Mouse (Mus musculus): ENCODE results near the gene 1700042G07Rik. TPM values are rescaled to one million over a fixed set of nuclear protein-coding genes. Genes with fewer than 3 reads are reported as not detected.
"Not testable (repeated sequence)": the region's sequence is repeated elsewhere in the genome, so short reads cannot be mapped to it uniquely, and the experiment has no call there.

Gene 1700042G07Rik
- polyA plus RNA-seq, 1 experiment from 2014 or later: not detected

DNA sequence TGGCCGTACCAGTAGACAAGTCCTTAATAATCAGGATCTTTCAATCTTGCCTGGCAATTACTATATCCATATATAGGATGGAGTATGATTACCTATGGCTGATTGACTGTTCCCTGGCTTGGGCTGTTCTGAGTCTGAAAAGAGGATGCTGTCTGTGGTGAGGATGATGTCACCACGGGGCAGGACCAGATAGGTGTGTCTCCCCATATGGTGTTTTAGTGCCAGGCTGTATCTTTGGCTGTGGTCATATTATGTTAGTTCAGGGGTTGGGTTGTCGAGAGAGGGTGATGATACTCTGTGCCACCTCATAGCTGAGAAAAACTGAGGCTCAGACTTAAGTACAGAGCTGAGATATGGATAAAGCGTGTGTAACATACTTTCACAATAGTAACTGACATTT lies 11.9 kb downstream of the 1700042G07Rik start:
- H3K4me1 ChIP-seq: peaks cover 24% of the 10 kb centered on the region
- no peaks in the 10 kb centered on the region for H3K9me3 ChIP-seq
- H3K27me3 ChIP-seq (replicated peaks; ENCODE audit: low read depth, poor library complexity, severe bottlenecking): 0 out of 2 replicates have a peak, but pooled peaks cover 7% of the 10 kb centered on the region
- H3K27ac ChIP-seq (replicated peaks): no peak overlapping the region
- H3K4me3 ChIP-seq: no peak overlapping the region
- H3K36me3 ChIP-seq (replicated peaks): no peaks in the 10 kb centered on the region
- WGBS: 92% methylated on average over 4 of the region's 4 CpGs
- DNase-seq (ENCODE audit: low spot score): no peak

DNA sequence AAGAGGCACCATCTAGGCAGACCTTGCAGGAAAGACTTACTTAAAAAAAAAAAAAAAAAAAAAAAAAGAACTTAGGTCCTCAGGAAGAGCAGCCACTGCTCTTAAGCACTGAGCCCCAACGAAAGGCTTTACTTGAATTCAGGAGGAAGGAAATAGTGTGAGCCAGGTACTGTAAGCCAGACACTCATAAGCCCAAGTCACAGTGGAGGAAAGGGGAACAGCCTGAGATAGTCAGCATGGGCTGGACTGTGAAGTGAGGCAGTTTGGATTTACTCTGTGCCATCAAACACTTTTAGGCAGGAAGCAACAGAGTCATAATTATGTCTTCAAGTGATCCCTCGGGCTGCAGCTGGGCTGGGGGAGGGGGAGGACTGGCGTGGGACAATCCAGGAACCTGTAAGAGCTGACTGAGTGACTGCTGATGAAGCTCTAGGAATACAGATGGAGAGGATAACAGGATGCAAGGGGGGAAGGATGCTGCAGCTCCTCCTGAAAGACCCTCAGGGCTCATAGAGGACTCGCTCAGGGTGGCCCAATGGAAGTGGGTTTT lies 19.2 kb downstream of the 1700042G07Rik start:
- Histone ChIP-seq H3K36me3 (replicated peaks) (no peaks in the 10 kb centered on the region), H3K4me3 (no peak overlapping the region), H3K27ac (replicated peaks) (no peak overlapping the region), H3K27me3 (replicated peaks; ENCODE audit: low read depth, poor library complexity, severe bottlenecking) (no peaks in the 10 kb centered on the region), H3K9me3 (no peaks in the 10 kb centered on the region), H3K4me1 (peaks cover 11% of the 10 kb centered on the region)
- WGBS: 46% methylated on average over 4 of the region's 4 CpGs
- peak; percentile 40 for DNase-seq (ENCODE audit: low spot score)

DNA sequence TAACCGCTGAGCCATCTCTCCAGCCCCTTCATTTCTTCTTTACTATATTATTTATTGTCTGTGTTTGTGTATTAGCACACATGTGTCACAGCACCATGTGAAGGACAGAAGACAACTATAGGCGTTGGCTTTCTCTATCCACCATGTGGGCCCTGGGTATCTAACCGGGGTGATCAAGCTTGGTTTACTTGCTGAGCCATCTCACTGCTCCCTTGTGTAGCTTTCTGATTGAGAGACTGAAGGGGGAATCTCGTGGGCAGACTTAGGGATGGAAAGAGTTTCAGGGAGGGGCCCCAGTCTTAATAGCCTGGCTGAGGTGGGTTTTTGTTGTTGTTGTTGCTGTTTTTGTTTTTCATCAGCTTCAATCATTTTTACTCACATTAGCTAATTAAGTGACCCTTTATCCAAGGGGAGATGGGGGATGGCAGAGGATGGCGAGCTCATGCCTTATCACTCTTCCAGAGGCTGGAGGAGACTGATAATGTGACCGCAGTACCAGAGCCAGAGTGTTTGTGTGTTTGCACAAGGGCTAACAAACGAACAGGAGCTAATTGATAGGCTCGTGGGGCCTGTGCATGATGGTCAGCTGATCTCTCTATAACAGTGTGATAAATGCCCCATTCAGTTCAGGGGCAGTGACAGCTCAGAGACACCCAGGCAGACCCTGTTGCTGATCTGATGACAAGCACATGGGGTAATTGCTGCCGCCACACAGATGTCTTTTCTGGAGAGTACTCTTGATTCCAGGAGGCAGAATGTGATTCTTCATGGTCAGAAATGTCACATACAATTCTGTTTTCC lies 20.6 kb downstream of the 1700042G07Rik start:
- H3K27me3 ChIP-seq (replicated peaks; ENCODE audit: low read depth, poor library complexity, severe bottlenecking): no peaks in the 10 kb centered on the region
- DNase-seq (ENCODE audit: low spot score): no peak
- WGBS: 68% methylated on average over 9 of the region's 9 CpGs
- peaks cover 11% of the 10 kb centered on the region for H3K4me1 ChIP-seq
- H3K4me3 ChIP-seq: no peak overlapping the region
- H3K27ac ChIP-seq (replicated peaks): no peak overlapping the region
- no peaks in the 10 kb centered on the region for H3K9me3 ChIP-seq
- no peaks in the 10 kb centered on the region for H3K36me3 ChIP-seq (replicated peaks)

DNA sequence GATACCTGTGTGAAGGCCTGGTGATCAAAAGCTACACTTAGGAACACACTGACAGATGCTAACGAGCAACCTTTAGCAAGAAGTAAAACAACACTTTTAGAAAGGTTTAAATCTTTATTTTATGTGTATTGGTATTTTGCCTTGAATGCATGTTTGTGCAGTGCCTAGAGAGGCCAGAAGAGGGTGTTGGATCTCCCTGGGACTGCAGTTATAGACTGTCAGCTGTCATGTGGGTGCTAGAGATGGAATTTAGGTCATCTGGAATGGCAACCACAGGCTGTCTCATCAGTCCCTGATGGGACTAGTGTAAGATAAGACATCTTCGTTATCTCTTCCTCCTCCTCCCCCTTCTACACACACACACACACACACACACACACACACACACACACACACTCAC lies 25.2 kb downstream of the 1700042G07Rik start:
- H3K36me3 ChIP-seq (replicated peaks): no peaks in the 10 kb centered on the region
- no peak overlapping the region for H3K4me3 ChIP-seq
- H3K27me3 ChIP-seq (replicated peaks; ENCODE audit: low read depth, poor library complexity, severe bottlenecking): no peaks in the 10 kb centered on the region
- 0 out of 2 replicates have a peak, but pooled peaks cover 5% of the 10 kb centered on the region for H3K4me1 ChIP-seq
- no peak overlapping the region for H3K27ac ChIP-seq (replicated peaks)
- no peak for DNase-seq (ENCODE audit: low spot score)
- WGBS: 82% methylated on average over 2 of the region's 2 CpGs
- no peaks in the 10 kb centered on the region for H3K9me3 ChIP-seq

DNA sequence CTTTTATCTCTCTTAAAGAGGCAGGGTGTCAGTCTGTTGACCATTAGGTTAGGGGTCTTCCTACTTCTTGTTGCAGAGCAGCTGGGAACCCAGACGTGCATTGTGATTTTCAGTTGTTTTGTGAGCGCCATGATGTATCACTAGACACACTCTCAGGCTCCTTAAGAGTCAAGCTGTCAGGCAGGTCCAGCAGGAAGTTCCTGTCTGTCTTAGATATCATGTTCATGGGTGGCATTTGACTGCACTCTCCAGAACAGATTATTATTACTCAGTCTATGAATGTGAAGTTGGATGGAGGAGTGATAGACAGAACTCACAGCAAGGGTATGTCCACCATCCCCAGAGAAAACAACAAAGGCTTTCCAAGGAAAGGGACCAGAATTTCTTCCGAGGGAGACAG lies 31.2 kb downstream of the 1700042G07Rik start:
- Histone ChIP-seq H3K4me3 (no peak overlapping the region), H3K27me3 (replicated peaks; ENCODE audit: low read depth, poor library complexity, severe bottlenecking) (no peaks in the 10 kb centered on the region), H3K4me1 (no peaks in the 10 kb centered on the region), H3K36me3 (replicated peaks) (no peaks in the 10 kb centered on the region), H3K9me3 (no peaks in the 10 kb centered on the region), H3K27ac (replicated peaks) (no peak overlapping the region)
- no peak for DNase-seq (ENCODE audit: low spot score)
- 76% methylated on average over 3 of the region's 3 CpGs for WGBS

DNA sequence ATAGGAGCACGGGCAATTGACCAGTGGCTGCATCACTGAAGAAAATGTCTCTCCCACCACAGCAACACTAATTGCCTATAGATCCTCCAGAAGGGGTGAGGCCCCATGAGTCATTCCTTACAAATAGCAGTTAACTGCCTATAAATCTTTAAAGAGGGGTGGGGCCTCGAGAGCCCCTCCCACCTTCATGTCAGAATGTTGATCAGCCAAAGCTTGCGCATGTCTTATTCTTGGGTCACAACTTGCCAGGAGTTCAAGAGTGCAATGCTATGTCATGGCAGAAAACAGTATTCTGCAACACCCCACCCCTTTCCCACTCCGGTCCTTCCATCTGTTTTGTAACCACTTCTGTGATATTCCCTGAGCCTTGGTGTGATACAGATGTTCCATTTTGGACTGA lies 33.4 kb downstream of the 1700042G07Rik start:
- no peak overlapping the region for H3K27ac ChIP-seq (replicated peaks)
- no peak overlapping the region for H3K4me3 ChIP-seq
- no peaks in the 10 kb centered on the region for H3K27me3 ChIP-seq (replicated peaks; ENCODE audit: low read depth, poor library complexity, severe bottlenecking)
- no peaks in the 10 kb centered on the region for H3K36me3 ChIP-seq (replicated peaks)
- no peak for DNase-seq (ENCODE audit: low spot score)
- no peaks in the 10 kb centered on the region for H3K4me1 ChIP-seq
- H3K9me3 ChIP-seq: no peaks in the 10 kb centered on the region
- 87% methylated on average over 4 of the region's 4 CpGs for WGBS

DNA sequence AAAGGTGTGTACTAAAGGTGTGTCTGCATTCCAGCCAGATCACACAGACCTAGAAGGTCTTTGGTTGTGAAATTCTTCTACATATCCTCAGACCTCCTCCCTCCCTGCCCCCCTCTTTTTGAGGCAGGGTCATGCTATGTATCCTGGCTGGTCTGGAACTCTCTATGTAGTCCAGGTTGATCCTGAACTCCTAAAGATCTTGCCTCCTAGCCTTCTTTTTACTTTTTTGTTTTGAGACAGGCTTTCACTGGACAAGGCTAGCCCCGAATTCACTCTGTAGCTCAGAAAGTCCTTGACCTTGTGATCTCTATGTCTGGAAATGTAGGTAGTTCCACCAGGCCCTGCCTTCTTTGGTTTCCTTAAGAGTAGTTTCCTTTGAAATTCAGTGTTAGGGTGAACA lies 35.7 kb downstream of the 1700042G07Rik start:
- Histone ChIP-seq H3K4me3 (no peak overlapping the region), H3K27me3 (replicated peaks; ENCODE audit: low read depth, poor library complexity, severe bottlenecking) (no peaks in the 10 kb centered on the region), H3K9me3 (no peaks in the 10 kb centered on the region), H3K36me3 (replicated peaks) (no peaks in the 10 kb centered on the region), H3K4me1 (no peaks in the 10 kb centered on the region), H3K27ac (replicated peaks) (no peak overlapping the region)
- 93% methylated on average over 1 of the region's 1 CpGs for WGBS
- DNase-seq (ENCODE audit: low spot score): no peak

DNA sequence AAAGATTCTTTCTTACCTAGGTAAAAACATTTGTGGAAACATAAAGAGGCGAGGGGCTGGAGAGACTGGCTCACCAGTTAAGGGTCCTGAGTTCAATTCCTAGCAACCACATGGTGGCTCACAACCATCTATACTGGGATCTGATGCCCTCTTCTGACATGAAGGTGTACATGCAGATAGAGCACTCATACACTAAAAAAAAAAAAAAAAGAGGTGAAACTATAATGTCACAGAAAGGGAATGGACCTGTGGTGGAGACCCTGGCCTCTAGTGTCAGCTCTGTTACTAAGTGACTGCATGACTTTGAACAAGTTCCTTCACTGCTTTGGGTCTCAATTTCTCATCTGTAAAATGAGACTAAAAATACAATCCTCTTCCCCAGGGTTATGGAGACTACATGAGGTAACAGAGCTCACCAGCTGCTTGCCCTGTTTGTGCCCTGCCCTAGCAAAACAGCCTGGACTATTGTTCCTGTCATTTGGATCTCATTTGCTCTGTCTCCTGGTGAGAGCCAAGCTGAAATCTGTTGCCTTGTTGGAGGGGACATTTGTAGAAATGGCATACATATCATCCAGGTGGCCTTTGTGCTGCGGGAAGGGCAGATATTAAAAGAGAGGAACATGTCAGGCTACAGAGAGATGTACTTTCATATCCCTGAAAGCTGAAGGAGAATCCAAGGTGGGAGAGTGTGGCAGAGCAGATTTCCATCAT lies 42.9 kb downstream of the 1700042G07Rik start:
- H3K36me3 ChIP-seq (replicated peaks): no peaks in the 10 kb centered on the region
- H3K4me1 ChIP-seq: peaks cover 12% of the 10 kb centered on the region
- H3K27me3 ChIP-seq (replicated peaks; ENCODE audit: low read depth, poor library complexity, severe bottlenecking): no peaks in the 10 kb centered on the region
- no peak overlapping the region for H3K4me3 ChIP-seq
- no peak overlapping the region for H3K27ac ChIP-seq (replicated peaks)
- no peaks in the 10 kb centered on the region for H3K9me3 ChIP-seq
- WGBS: 83% methylated on average over 2 of the region's 2 CpGs
- no peak for DNase-seq (ENCODE audit: low spot score)

DNA sequence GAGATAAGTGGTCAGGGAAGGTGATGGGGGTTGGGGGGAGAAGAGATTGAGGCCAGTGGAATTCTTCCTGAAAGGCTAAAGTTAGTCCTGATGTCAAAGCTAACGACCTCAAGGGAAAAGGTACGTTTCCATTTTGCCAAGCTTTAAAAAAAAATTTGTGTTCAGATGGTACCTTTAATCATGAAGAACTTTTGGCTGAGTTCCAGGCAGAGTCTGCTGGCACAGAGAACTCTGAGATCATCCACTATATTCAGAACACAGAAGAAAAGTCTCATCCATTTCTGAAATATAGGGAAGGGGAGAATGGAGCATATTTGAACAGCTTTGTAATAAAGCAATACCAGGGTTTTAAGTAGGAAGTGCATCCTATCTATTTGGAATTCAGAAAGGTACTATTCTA lies 43.9 kb downstream of the 1700042G07Rik start:
- Histone ChIP-seq H3K27me3 (replicated peaks; ENCODE audit: low read depth, poor library complexity, severe bottlenecking) (no peaks in the 10 kb centered on the region), H3K4me1 (peaks cover 12% of the 10 kb centered on the region), H3K4me3 (no peak overlapping the region), H3K27ac (replicated peaks) (no peak overlapping the region), H3K36me3 (replicated peaks) (no peaks in the 10 kb centered on the region), H3K9me3 (no peaks in the 10 kb centered on the region)
- 56% methylated on average over 2 of the region's 2 CpGs for WGBS
- DNase-seq (ENCODE audit: low spot score): no peak

DNA sequence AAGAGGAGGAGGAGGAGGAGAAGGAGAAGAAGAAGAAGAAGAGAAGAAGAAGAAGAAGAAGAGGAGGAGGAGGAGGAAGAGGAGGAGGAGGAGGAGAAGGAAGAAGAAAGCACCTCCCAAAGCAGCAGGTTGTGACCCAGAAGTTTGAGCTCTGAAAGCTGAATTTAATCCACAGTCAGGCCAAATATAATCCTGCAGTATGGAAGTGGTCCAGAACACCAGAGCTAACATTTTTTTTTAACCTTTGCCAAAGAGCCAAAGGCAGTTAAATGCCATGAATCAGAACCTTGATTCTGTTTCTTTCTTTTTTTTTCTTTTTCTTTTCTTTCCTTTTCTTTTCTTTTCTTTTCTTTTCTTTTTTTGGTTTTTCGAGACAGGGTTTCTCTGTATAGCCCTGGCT lies 44.5 kb downstream of the 1700042G07Rik start:
- not testable (repeated sequence) for H3K27ac ChIP-seq (replicated peaks); DNase-seq (ENCODE audit: low spot score); H3K27me3 ChIP-seq (replicated peaks; ENCODE audit: low read depth, poor library complexity, severe bottlenecking); H3K36me3 ChIP-seq (replicated peaks); H3K4me3 ChIP-seq; H3K9me3 ChIP-seq
- peaks cover 12% of the 10 kb centered on the region for H3K4me1 ChIP-seq
- 90% methylated on average over 1 of the region's 1 CpGs for WGBS

DNA sequence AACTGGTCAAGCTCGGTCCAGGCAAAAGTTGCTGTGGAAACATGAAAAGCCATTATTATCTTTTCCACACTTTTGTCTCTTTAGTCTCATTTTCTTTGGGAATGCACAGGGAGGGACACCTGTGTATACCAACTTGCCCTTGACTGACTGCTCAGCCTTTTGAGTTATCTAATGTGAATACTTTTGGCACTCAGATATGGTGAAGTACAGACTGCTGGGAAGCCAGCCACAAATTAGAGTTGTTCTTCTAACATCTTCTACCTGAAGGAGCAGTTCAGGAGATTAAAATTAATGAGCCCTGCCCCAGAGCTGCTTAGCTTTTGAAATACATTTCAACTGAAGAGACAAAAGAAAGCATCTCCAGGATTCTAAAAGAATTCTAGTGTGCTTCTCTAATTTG lies 45.9 kb downstream of the 1700042G07Rik start:
- no peaks in the 10 kb centered on the region for H3K36me3 ChIP-seq (replicated peaks)
- H3K4me3 ChIP-seq: no peak overlapping the region
- WGBS: 84% methylated on average over 1 of the region's 1 CpGs
- no peaks in the 10 kb centered on the region for H3K9me3 ChIP-seq
- 0 out of 2 replicates have a peak overlapping the region, but pooled peaks have one; percentile 99 for H3K27ac ChIP-seq (replicated peaks)
- no peak for DNase-seq (ENCODE audit: low spot score)
- H3K27me3 ChIP-seq (replicated peaks; ENCODE audit: low read depth, poor library complexity, severe bottlenecking): no peaks in the 10 kb centered on the region
- peaks cover 19% of the 10 kb centered on the region for H3K4me1 ChIP-seq

DNA sequence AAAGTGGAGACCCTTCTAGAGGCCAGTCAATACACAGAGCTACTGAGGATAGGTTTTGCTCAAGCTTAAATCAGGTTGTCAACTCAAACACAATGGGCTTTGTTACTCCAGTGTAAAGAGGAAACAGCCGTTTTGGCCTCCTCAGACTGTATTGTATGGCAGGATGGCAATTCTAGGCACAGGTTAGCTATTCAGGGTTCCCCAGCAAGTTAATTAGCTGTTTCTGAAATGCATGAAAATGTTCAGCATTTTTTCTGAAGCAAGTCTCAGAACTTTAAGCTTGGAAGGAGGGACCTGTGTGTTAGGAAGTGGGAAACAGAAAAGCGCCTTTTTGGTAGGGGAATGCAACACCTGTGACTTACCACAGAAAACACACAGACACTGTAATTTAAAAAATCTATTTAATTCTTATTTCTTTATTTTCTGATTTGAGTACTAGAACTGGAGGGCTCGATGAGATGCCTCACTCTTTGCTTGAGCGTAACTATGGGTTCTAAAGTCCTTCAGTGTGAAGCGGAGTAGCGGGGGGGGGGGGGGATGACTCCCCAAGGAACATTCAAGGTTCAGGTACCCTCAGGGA lies 47.0 kb downstream of the 1700042G07Rik start:
- DNase-seq (ENCODE audit: low spot score): peak; percentile 24
- no peaks in the 10 kb centered on the region for H3K27me3 ChIP-seq (replicated peaks; ENCODE audit: low read depth, poor library complexity, severe bottlenecking)
- H3K36me3 ChIP-seq (replicated peaks): no peaks in the 10 kb centered on the region
- H3K27ac ChIP-seq (replicated peaks): peak overlapping the region; percentile 99
- 5% methylated on average over 6 of the region's 6 CpGs for WGBS
- no peaks in the 10 kb centered on the region for H3K9me3 ChIP-seq
- H3K4me1 ChIP-seq: peaks cover 19% of the 10 kb centered on the region
- H3K4me3 ChIP-seq: peak overlapping the region; percentile 75
